Mouse (Mus musculus): ENCODE measurements around the gene Gpc3.
"Not testable (repeated sequence)": the region's sequence is repeated elsewhere in the genome, so short reads cannot be mapped to it uniquely, and the experiment has no call there.

Gene Gpc3

GRCm38 (mm10) chrX:52412936-52413335 is 200.8 kb downstream of the Gpc3 start:
- no peak for DNase-seq (ENCODE audit: low spot score in 2 of 2)

DNA sequence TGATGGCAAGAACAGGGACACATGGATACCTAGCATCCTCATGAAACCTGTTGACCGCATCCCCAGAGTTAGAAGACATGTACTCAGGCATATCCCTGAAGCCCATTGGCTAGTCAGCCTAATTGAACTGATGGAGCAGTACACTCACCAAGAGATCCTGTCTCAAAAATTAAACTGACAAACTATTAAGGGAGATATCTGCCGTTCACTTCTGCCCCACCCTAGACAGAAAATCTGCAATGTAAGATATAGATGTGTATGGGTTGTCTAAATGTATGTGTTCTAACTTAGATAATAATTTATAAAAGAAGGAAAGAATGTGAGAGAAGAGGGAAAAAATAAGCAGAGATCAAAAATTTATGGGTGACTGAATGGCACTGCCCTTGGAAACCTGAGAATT is 212.6 kb downstream of the Gpc3 start:
- no peak for DNase-seq (ENCODE audit: low spot score in 2 of 2)

DNA sequence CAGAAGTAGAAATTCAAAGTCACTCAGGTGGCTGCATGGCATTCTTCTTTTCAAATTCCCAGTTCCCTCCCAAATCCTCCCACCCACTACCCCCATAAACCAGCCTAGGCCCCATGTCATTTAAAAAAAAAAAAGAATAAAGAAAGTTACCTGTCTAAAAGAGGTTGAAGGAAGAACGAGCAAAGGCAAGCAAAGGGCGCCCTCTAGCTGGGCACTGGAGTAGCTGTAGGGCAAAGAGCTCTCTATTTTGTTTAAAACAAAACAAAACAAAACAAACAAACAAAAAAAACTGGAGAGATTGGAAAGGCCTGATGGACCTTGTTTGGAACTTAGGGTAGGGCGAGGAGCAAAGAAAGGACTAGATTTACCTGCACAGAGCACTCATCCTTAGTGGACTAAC is 238.6 kb downstream of the Gpc3 start:
- no peak for DNase-seq (ENCODE audit: low spot score in 2 of 2)

DNA sequence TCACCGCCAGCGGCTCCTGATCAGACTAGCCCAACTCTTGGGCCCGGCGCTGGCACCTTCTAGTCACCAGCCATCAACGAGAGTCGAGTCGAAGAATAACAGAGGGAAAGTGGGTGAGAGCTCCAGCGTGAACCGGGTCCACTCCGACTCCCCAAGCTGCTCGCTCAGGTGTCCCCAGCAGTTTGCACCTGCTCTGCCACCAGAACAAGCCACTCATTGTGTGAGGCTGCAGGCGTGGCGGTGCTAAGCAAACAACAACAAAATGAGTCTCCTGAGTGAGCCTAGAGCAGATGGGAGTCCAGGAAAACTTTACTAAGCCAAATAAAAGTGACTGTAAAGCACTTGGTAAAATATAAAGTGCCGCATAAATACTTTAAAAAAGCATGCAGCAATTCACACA is 239.5 kb downstream of the Gpc3 start:
- no peak for DNase-seq (ENCODE audit: low spot score in 2 of 2)

DNA sequence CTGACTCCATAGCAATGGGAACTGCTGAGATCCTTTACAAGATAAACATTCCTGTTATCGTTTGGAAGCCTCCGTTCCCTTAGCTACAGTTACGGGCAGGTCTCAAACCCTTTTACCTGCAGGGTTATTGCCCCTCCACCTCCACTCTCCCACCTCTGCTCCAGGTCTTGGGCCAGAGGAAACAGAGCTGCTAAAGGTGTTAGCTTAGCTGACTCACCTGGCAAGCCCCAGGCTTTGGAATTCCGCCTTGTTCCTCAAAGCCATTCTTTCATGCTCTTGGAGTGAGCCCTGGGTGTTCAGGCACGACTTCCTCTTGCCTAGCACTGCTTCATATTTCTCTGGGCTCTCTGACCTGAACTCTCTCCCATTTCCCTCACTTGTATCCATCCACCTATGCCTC is 241.3 kb downstream of the Gpc3 start:
- DNase-seq (ENCODE audit: low spot score in 2 of 2) = no peak

DNA sequence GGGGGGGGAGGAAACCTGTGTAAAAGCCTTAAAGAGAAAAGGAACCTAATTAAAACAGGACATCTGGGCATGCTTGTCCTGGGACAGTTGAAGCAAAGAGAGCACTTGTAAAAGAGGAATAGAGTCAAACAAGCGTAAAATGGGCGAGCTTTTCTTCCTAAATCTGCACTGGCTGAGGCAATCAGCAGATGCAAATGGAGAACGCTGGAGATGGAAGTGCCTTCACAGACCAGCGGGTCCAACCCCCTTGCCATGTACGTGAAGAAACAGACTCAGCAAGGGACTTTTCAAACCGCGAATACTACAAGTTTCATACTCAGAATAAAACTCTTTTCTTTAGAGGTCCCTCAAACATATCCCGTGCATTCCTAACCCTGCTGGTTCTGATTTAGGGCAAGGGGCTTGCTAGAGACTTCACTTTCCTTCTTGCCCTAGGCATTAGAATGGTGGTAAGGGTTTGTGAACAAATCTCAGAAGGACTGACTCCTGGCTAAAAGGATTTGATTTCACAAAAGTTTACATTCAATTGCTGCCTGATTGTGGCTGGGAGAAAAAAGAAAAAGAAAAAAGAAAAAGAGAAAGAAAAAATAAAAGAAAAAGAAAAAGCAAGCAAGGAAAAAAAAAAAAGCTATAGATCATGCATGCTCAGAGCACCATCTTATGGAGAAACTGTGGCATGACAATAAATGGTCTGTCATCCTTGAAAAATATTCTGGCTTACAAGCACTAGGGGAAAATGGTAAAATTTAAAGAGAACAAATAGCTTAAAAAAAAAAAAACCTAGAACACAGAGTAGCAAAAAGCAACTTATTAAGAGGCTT is 243.6 kb downstream of the Gpc3 start:
- no peak for DNase-seq (ENCODE audit: low spot score in 2 of 2)

GRCm38 (mm10) chrX:52369304-52369937 is 244.3 kb downstream of the Gpc3 start:
- DNase-seq (ENCODE audit: low spot score in 2 of 2) = no peak

DNA sequence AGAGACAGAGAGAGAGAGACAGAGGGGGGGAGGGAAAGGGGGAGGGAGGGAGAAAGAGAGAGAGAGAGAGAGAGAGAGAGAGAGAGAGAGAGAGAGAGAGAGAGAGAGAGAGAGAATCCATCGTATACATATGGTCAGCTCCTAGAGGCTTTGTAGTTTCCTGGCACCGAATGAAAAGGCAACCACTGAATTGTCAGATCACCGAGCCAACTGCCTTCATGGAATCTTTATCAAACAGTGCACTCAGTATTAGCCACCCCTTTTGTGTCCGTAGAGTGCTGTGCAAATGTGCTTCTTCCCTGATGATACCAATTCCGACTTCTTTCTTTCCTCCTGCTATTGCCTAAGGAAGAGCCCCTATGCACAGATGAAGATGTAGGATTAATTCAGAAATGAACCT is 246.9 kb downstream of the Gpc3 start:
- DNase-seq (ENCODE audit: low spot score in 2 of 2) = no peak

DNA sequence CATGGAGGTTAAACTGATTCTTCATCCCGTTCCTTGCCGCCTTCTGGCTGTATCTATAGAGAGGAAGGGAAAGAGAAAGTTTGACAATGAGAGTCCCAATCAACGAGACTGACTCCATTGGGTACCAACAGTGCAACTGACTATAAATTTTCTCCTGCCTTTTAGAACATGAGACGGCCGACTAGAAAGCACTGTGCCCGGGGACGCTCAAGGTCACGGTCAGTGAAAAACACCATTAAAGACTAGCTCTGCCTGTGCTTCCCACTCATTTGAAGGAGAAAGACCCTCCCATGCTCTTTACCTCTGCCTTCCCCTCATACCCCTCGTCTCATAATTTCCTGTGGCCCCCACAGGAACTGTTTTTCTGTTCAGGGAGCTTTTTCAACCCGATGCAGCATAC is 248.0 kb downstream of the Gpc3 start:
- no peak for DNase-seq (ENCODE audit: low spot score in 2 of 2)

DNA sequence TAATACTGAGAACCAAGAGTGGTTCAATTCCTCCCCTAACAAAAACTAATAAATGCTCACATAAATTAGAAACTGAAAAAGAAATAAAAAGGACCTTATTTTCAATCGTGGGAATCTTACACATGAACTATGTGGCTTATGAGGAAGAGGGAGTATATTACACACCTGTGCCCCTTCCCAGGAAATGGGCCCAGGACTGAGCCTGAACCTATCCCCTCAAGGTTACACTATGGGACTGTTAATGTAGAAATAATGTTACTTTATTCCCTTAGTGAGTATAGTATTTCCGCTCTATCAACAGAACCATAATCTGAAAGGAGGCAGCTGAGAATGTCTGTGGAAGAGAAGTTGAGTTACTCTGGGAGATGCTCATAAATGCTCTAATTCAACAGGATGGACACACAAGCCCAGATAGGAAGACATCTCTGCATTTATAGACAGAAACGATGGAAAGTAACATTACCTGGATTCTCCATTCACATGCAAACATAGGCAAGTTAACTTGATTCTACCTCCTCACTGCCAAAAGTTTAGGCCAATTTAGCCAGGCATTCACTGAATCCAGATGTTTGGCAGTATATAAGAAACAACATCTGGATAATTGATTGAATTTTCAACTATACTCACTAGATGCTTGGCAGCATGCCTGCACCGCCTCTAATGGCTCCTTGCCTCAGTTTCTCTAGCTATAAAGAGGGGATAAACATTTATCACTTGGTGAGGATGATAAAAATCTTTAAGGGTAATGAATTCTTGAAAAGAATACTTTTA is 251.3 kb downstream of the Gpc3 start:
- DNase-seq (ENCODE audit: low spot score in 2 of 2) = no peak

GRCm38 (mm10) chrX:52352981-52353380 is 260.8 kb downstream of the Gpc3 start:
- no peak for DNase-seq (ENCODE audit: low spot score in 2 of 2)

DNA sequence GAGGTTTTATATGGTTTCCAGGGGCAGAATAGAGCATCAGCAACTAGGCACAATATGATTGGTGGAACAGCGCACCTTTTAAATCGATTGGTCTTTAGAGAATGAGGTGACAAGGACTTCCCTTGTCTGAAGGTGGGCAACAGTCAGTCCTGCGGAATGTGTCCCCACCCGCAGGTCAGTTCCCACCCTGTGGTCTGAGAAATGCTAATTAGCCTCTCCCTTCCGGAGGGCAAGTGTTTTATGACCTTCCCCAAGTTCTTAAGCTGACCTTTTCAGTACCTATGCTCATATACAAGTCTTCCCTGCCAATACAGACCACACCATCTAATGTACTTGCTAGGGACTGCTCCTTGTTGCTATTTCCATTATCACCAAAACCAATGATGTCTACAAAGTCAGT is 263.1 kb downstream of the Gpc3 start:
- not testable (repeated sequence) for DNase-seq (ENCODE audit: low spot score in 2 of 2)

- no peak for DNase-seq (ENCODE audit: low spot score in 2 of 2)
Measured at GRCm38 (mm10) chrX:52348773-52349172, 265.0 kb downstream of the Gpc3 start.

DNA sequence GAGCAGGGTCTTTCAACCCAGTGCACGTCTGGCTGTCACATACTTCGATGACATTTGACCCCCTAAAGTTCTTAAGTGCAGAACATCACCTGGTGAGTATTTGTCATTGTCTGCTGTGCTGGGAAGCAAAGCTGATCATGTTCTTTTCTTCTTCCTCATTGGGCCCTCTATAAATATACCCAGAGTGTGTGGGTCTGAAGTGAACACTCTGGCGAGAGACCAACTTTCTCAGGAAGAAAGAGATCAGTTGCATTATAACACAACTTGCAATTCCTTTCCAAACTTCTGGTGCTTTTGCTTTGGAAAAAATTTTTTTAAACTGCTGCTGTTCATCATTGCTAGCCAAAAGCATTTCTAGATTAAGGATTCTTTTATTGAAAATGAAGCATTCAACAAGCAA is 269.7 kb downstream of the Gpc3 start:
- no peak for DNase-seq (ENCODE audit: low spot score in 2 of 2)

DNA sequence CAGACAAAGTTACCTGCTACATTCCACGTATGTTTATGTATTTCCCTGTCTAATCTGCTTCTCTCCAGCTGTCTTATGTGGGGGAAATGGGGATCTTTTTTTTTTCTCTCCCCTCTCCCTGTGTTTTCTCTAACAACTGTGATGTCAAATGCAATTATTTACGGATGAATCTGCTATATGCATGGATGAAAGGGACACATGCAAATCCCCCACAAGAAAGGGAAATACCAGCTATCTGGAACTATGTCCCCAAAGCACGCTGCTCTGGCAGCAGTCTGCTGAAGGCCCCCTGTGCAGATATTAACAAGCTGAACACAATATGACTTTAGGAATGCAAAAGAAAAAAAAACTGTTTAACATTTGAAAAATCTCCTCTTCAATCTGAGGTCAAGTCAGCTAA is 273.5 kb downstream of the Gpc3 start:
- no peak for DNase-seq (ENCODE audit: low spot score in 2 of 2)

DNA sequence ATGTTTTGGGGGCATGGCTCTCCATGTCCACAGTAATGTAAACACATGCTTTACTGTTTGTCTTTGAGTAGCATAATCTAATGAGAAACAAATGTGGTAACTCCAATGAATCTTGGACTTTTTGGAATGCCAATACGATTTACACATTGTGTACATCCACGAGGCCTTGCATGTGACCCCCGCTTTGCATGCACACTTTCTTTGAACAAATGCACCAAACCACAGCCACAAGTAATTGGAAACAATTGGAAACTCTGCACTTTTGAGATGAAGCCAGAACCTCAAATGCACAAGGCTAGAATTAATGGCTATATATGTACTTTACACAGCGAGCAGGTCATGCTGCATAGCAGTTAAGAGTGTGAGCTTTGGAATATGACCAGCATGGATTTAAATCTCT is 292.0 kb downstream of the Gpc3 start:
- DNase-seq (ENCODE audit: low spot score in 2 of 2) = no peak

- DNase-seq (ENCODE audit: low spot score in 2 of 2) = no peak
Measured at GRCm38 (mm10) chrX:52320653-52321052, 293.1 kb downstream of the Gpc3 start.

DNA sequence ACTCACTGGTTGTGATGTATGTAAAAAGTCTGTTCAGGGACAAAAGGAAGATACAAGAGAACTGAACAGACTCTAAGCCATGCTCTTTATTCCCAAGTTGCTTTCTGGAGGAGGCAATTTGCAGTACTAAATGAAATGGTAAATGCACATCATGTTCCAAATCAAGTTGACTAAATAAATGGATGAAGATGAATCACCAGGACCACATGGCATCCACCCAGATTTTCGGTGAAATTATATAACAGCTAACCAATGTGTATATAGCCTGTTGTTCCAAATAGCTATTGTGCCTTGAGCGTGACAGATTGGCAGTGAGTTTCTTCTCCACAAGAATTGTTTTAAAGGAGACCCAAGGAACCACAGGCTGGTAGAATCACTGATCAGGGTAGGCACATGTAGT is 302.8 kb downstream of the Gpc3 start:
- DNase-seq (ENCODE audit: low spot score in 2 of 2) = no peak

GRCm38 (mm10) chrX:52305226-52305625 is 308.5 kb downstream of the Gpc3 start:
- DNase-seq (ENCODE audit: low spot score in 2 of 2) = no peak

GRCm38 (mm10) chrX:52288792-52289191 is 325.0 kb downstream of the Gpc3 start:
- no peak for DNase-seq (ENCODE audit: low spot score in 2 of 2)

DNA sequence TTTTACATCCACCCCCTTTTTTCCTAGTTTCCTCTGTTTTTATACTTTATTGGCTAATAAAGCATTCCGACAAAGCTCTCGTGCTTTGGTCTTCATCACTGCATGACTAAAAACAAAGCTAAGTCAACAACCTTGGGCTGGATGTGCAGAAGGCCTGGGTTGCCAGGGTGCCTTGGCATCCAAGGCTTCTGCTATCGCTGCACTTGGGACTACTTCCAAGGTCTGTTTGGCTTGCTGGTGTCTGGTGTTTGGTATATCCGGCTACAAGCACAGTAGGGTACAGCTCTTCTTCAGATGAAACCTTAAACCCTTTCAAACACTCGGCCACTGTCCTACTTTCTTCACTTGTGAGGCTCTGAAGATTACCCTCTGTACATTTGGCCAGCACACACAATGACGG is 325.8 kb downstream of the Gpc3 start:
- DNase-seq (ENCODE audit: low spot score in 2 of 2) = no peak

GRCm38 (mm10) chrX:52282070-52282469 is 331.7 kb downstream of the Gpc3 start:
- no peak for DNase-seq (ENCODE audit: low spot score in 2 of 2)
